Mouse (Mus musculus) right cerebral cortex, adult 2 months (tissue): ENCODE measurements at regions not wholly inside any gene's neighbourhood (a gene's known extent, or its start where the extent isn't known, plus 50 kb on each side); places are given as distances from the start of the nearest gene placed in this dataset.

ENCODE experiments used
- DNase-seq, 2 experiments: peaks; one replicate each; pipeline ENCODE4 v3.0.0; 2021 to 2022; ENCODE audit warnings: low spot score in 2 of 2

GRCm38 (mm10) chr4:61909409-61909808, 74.4 kb upstream of the Mup5 start:
- DNase-seq = peak; percentile 16 to 23

GRCm38 (mm10) chr4:61902136-61902535, 67.1 kb upstream of the Mup5 start:
- no peak for DNase-seq

DNA sequence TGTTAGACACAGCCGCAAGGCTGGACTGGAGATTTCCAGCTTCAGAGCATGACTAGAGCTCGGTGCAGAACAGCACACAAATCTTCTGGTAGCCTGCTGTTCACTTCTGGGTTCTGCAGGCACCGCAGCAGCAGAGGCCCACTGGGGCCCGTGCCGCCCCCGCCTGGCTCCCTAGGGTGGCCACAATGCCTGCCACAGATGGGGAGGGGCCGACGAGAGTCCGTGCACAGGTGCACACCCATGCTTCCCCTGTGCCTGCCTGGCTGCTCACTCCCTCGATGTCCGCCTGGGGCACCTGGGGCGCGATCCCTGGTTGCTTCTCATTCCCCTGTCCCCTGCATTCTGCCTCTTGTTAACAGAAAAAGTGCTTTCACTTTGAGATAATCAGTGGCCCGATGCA, 63.2 kb upstream of the Mup5 start:
- DNase-seq = no peak

GRCm38 (mm10) chr4:61897176-61897575, 62.1 kb upstream of the Mup5 start:
- DNase-seq = no peak
